Mouse (Mus musculus): ENCODE results near the gene Mccc1. TPM values are rescaled to one million over a fixed set of nuclear protein-coding genes. Genes with fewer than 3 reads are reported as not detected.

The Mccc1 gene
- 21.6 and 22.6 TPM in 2 replicates for polyA plus RNA-seq (2012; rRNA removed)

DNA sequence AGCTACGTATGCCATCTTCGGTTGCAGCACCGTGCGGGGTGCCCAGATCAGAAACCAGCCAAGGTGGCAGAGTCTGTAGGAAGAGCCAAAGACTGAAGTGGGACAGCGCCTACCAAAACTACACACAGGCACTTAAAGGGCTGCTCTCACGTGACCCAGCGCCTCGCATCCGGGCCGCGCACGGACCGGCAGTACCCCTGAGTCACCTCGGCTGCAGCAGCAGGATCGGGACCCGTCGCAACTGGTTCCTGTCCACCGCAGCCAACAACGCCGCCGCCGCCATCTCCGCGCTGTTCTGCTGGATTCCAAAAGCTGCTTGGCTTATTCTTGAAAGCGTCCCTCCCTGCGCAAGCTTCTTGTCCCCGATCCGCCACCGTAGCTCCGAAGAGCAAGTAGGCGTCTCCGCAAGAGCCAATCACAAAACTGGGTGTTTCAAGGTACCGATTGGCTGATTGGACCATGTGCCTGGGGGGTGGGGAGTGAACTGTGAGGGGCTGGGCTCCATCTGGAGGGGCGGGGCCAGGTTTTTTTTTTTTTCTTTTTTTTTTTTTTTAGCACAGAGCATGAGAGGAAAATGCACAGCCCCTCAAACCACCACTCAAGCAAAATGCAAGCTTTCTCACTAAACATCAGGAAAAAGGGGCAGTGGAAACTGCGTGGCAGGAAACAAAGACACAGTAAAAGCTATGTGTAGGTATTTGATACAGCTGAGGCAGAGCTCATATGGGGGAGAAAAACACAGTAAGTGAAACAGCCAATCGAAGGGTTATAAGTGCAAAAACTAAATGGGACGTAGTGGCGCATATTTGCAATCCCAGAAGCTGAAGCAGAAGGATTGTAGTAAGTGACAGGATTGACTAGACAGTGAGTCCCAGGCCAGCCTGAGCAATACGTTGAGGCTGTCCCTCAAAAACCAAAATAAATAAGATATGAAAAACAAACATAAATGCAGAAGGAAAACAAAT lies at the start of gene Mccc1:
Mccc1 (minus strand) TSS at position 404 of the 965 bp plus-strand sequence.

DNA sequence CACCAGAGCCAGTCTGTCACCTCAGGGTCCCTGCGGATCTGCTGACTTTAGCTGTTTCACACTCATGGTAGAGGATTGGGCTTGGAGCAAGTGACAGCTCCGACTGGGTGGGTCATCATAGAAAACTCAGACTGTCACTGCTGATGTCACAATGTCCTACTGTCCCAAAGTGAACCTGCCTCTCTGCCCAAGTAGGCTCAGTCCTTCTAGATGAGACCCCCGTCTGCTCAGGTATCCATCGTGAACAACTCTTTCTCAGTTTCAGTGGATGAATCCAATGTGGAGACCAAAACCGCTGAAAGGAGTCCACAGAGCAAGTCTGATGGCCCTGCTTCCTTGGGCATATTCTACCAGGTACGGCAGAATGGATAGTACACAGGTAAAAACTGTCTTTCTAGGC lies 63.1 kb downstream of the Mccc1 start, which contains the start of gene Dcun1d1:
Dcun1d1 (minus strand) TSS at position 101 of the 400 bp plus-strand sequence.

Other genes starting within 250 kb of the Mccc1 start
- gene Atp11b, start 246.6 kb downstream of the Mccc1 start, polyA plus RNA-seq (2012; rRNA removed) = 138 and 161 TPM in 2 replicates
- gene Dcun1d1, start 63.2 kb downstream of the Mccc1 start, polyA plus RNA-seq (2012; rRNA removed) = 37.7 and 43.0 TPM in 2 replicates
- not detected in 2 replicates for gene Ccdc144b, start 52.9 kb upstream of the Mccc1 start, polyA plus RNA-seq (2012; rRNA removed)
- gene Acad9, start 65.3 kb upstream of the Mccc1 start, polyA plus RNA-seq (2012; rRNA removed) = 56.9 and 59.0 TPM in 2 replicates
- 6.0 TPM in 2 replicates for gene D3Ertd254e, start 150.3 kb upstream of the Mccc1 start, polyA plus RNA-seq (2012; rRNA removed)
- 1.9 and 2.9 TPM in 2 replicates for gene Qrfpr, start 221.6 kb upstream of the Mccc1 start, polyA plus RNA-seq (2012; rRNA removed)